Mouse (Mus musculus) erythroblast, embryonic 14.5 days (primary cell): ENCODE data around the gene Zfp109.

ENCODE experiments used
- GATA1 ChIP-seq: IDR thresholded peaks from 2 replicates; pipeline ENCODE4 v1.6.1; 2012; ENCODE audit warnings: low read length, inconsistent platforms, mixed read lengths
- TAL1 ChIP-seq: IDR thresholded peaks from 3 replicates; pipeline ENCODE4 v1.6.1; 2012; ENCODE audit warnings: low read length, inconsistent platforms, mixed read lengths

GRCm38 (mm10) chr7:24211343-24211742 is 26.0 kb downstream of the Zfp109 start, which contains the start of gene Zfp111:
- no peak for TF ChIP-seq GATA1
- TF ChIP-seq TAL1: no peak
